Mouse (Mus musculus): ENCODE measurements around the gene Sertad4. TPM values are rescaled to one million over a fixed set of nuclear protein-coding genes. Genes with fewer than 3 reads are reported as not detected.

Sertad4 gene
- polyA plus RNA-seq, 1 experiment from 2014 or later: 3.4 TPM

DNA sequence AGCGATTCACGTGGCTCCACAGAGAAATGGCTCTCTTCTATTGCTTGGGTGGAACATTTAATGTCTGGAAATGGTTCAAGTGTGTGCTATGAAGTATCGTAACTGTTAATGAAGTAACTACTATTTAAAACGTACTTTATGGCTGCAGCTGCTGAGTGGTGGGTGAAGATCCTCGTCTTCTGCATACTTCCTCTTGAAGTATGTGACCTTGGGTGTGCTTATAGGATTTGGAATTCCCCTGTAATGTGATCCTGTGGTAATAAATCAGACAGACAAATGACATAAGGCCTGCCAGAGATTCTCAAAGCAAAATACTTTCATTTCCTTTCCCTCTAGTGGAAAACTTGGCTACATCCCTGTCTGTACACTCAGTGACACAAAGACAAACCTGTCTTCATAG lies 5.9 kb downstream of the Sertad4 start:
- Histone ChIP-seq H3K4me2 (replicated peaks; ENCODE audit: low read depth) (no peak overlapping the region), H3K36me3 (ENCODE audit: control insufficient read depth, insufficient read depth) (peaks cover 11% of the 10 kb centered on the region; the same call in 1 of the 2 replicates), H3K27me3 (replicated peaks; ENCODE audit: control insufficient read depth, insufficient read depth, low read length) (peaks cover 3% of the 10 kb centered on the region; the same call in 1 of the 2 replicates), H3K9ac (ENCODE audit: low read depth, low read length) (no peak overlapping the region), H3K4me1 (replicated peaks; ENCODE audit: control insufficient read depth, insufficient read depth, low read length) (no peaks in the 10 kb centered on the region), H3K4me3 (ENCODE audit: low read depth, low read length) (no peak overlapping the region), H3K9me3 (ENCODE audit: control insufficient read depth) (no peaks in the 10 kb centered on the region), H3K27ac (ENCODE audit: low read depth, low read length) (no peak overlapping the region)
- ATAC-seq: 0 out of 2 replicates have a peak, but pooled peaks have one; percentile 28
- 47% methylated on average over 5 of the region's 5 CpGs for WGBS
- TF ChIP-seq CTCF (IDR thresholded peaks at IDR 0.05; ENCODE audit: low read depth): peak; percentile 10; the same call in 1 of the 2 replicates

DNA sequence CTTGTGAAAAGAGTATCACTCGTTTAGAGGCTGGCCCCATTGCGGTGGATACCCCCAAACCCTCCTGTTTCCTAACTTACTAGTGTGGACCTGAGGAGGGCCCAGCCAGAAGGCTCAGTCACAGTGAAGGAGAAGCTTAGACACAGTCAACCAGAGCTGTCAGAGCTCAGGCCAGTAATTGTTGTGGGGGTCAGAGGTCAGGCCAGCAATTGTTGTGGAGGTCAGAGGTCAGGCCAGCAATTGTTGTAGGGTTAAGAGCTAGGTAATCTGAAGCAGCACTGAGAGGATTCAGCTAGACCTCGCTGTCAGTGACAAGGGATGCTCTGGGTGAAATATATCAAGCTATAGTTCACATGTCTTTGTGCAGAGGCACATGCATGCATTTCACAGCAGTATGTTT lies 8.3 kb downstream of the Sertad4 start:
- Histone ChIP-seq H3K9ac (ENCODE audit: low read depth, low read length) (no peak overlapping the region), H3K9me3 (ENCODE audit: control insufficient read depth) (no peaks in the 10 kb centered on the region), H3K4me3 (ENCODE audit: low read depth, low read length) (no peak overlapping the region), H3K4me2 (replicated peaks; ENCODE audit: low read depth) (no peak overlapping the region), H3K4me1 (replicated peaks; ENCODE audit: control insufficient read depth, insufficient read depth, low read length) (no peaks in the 10 kb centered on the region), H3K27ac (ENCODE audit: low read depth, low read length) (no peak overlapping the region), H3K27me3 (replicated peaks; ENCODE audit: control insufficient read depth, insufficient read depth, low read length) (no peaks in the 10 kb centered on the region), H3K36me3 (ENCODE audit: control insufficient read depth, insufficient read depth) (peaks cover 11% of the 10 kb centered on the region; the same call in 1 of the 2 replicates)
- TF ChIP-seq CTCF (IDR thresholded peaks at IDR 0.05; ENCODE audit: low read depth): no peak
- WGBS: 66% methylated on average over 3 of the region's 3 CpGs
- ATAC-seq: no peak

DNA sequence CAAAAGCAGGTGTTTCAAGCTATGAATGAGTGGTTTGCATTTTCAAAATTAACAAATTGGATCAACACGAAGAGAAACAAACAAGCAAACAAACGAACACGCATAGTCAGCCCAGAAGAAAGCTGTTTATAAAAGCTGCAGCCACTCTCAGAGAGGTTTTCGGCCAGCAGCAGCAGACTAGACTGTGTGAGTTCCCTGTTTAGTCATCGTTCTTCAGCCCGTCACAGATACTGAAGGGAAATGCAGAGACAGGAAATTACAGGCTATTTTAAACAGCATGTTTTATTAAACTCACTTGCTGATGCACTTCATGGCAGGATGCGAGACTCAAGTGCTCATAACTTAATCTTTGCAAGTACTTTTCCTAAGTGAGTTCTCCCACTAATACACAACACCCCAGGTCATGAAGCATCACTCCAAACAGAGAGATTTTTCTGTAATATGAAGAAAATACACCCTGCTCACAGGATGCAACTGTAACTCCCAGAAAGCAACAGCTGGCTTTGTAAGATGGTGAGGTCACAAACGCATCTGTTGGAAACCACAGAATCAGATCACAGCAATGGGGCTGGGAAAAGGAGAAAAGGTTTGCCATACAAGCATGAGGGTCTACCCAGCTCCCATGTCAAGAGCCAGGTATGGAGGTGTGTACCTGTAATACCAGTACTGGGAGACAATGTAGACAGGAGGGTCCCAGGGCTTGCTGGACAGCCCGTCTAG lies 14.3 kb downstream of the Sertad4 start:
- no peak for ATAC-seq
- Histone ChIP-seq H3K4me3 (ENCODE audit: low read depth, low read length) (no peak overlapping the region), H3K27ac (ENCODE audit: low read depth, low read length) (no peak overlapping the region), H3K4me1 (replicated peaks; ENCODE audit: control insufficient read depth, insufficient read depth, low read length) (no peaks in the 10 kb centered on the region), H3K4me2 (replicated peaks; ENCODE audit: low read depth) (no peak overlapping the region), H3K27me3 (replicated peaks; ENCODE audit: control insufficient read depth, insufficient read depth, low read length) (no peaks in the 10 kb centered on the region; the same call in 1 of the 2 replicates), H3K9me3 (ENCODE audit: control insufficient read depth) (no peaks in the 10 kb centered on the region), H3K9ac (ENCODE audit: low read depth, low read length) (no peak overlapping the region), H3K36me3 (ENCODE audit: control insufficient read depth, insufficient read depth) (0 out of 2 replicates have a peak, but pooled peaks cover under 1% of the 10 kb centered on the region)
- 52% methylated on average over 9 of the region's 9 CpGs for WGBS
- no peak for TF ChIP-seq CTCF (IDR thresholded peaks at IDR 0.05; ENCODE audit: low read depth)

DNA sequence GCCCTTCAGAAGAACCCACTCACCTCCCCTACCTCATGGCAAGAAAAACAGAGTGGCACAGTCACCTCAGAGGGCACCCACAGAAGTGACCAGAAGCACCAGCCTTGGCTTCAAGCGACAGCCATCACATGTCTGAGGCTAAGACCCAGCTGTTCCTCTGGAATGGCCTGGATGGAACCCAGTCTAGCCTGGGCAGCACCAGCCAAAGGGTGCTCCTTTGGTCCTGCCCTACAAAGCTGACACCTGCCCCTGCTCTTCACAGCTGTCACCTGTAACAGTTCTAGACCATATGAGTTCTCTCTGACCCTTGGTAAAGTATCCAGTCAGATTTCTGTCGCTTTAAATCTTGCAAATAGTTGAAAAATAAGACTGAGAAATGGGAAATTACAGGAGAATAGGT lies 14.9 kb downstream of the Sertad4 start:
- no peak for ATAC-seq
- 80% methylated on average over 2 of the region's 2 CpGs for WGBS
- Histone ChIP-seq H3K9ac (ENCODE audit: low read depth, low read length) (no peak overlapping the region), H3K36me3 (ENCODE audit: control insufficient read depth, insufficient read depth) (no peaks in the 10 kb centered on the region), H3K4me2 (replicated peaks; ENCODE audit: low read depth) (no peak overlapping the region), H3K27me3 (replicated peaks; ENCODE audit: control insufficient read depth, insufficient read depth, low read length) (no peaks in the 10 kb centered on the region; the same call in 1 of the 2 replicates), H3K9me3 (ENCODE audit: control insufficient read depth) (no peaks in the 10 kb centered on the region), H3K27ac (ENCODE audit: low read depth, low read length) (no peak overlapping the region), H3K4me1 (replicated peaks; ENCODE audit: control insufficient read depth, insufficient read depth, low read length) (no peaks in the 10 kb centered on the region), H3K4me3 (ENCODE audit: low read depth, low read length) (no peak overlapping the region)
- TF ChIP-seq CTCF (IDR thresholded peaks at IDR 0.05; ENCODE audit: low read depth): no peak

DNA sequence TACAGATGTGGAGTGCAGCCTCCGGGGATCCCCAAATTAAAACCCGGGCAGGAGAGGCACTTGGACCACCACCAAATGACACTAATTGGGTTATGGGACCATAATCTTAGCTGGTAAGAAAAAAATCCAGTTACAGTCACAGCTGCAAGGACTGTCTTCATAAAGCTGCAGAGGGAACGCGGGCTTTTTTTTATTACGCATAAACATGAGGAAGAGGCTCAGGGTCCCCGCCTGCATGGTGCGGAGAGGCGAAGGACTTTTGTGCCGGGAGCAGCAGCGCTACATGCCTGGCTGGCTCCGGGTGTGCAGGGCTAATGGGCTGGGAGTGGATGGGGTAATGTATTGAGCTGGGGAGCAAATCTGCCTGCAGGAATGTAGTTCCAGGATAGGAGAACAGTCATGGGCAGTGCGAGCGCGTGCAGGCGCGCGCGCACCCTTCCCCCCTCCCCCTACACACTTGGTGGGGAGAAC lies 20.3 kb downstream of the Sertad4 start:
- Histone ChIP-seq H3K4me3 (ENCODE audit: low read depth, low read length) (peak overlapping the region; percentile 45), H3K4me1 (replicated peaks; ENCODE audit: control insufficient read depth, insufficient read depth, low read length) (peaks cover 10% of the 10 kb centered on the region), H3K9me3 (ENCODE audit: control insufficient read depth) (no peaks in the 10 kb centered on the region), H3K27me3 (replicated peaks; ENCODE audit: control insufficient read depth, insufficient read depth, low read length) (peaks cover 6% of the 10 kb centered on the region; the same call in 1 of the 2 replicates), H3K27ac (ENCODE audit: low read depth, low read length) (no peak overlapping the region), H3K9ac (ENCODE audit: low read depth, low read length) (0 out of 2 replicates have a peak overlapping the region, but pooled peaks have one; percentile 40), H3K4me2 (replicated peaks; ENCODE audit: low read depth) (peak overlapping the region; percentile 94), H3K36me3 (ENCODE audit: control insufficient read depth, insufficient read depth) (no peaks in the 10 kb centered on the region)
- no peak for TF ChIP-seq CTCF (IDR thresholded peaks at IDR 0.05; ENCODE audit: low read depth)
- WGBS: 3% methylated on average over 18 of the region's 18 CpGs
- ATAC-seq: no peak; the same call in 1 of the 2 replicates

DNA sequence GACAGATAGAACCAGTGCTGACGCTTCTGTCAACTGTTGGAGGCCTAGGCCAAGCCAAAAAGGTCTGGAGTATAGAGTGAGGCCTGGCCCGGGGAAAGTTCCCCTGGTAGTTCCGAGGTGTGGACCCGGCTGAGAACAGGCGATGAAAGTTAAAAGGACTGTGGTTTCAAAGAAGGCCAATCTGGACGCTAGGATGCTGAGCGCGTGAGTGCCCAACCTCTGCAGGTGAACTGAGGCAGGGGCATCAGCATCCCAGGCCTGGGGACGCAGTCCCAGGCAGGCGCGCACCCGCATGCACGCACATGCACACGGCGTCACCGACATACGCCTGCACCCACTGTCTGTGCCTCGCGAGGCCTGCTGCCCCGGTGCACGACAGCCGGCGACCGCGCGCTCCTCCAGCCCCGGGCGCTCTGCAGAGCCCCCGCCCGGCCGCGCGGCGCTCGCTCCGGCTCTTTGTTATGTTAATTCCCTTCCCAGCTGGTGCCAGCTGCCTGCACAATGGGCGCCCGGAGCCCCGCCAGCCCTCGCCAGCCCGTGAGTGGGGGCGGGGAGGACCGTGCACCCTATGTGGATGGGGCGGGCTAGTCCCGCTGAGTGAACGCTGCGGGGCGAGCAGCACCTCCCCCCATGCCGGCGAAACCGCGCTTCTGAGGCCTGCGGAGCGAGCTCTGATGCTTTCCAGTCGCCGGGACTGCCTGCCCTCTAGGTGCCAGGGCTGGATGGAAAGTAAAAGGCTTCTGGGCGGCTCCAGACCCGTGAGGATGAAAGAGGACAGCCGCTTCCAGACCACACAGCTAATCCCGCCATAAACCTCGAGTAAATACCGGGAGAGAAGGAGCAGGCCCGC lies 21.0 kb downstream of the Sertad4 start:
- 6% methylated on average over 62 of the region's 63 CpGs for WGBS
- Histone ChIP-seq H3K4me3 (ENCODE audit: low read depth, low read length) (peak overlapping the region; percentile 45), H3K4me2 (replicated peaks; ENCODE audit: low read depth) (peak overlapping the region; percentile 94), H3K9me3 (ENCODE audit: control insufficient read depth) (no peaks in the 10 kb centered on the region), H3K27me3 (replicated peaks; ENCODE audit: control insufficient read depth, insufficient read depth, low read length) (0 out of 2 replicates have a peak, but pooled peaks cover 6% of the 10 kb centered on the region), H3K27ac (ENCODE audit: low read depth, low read length) (no peak overlapping the region), H3K4me1 (replicated peaks; ENCODE audit: control insufficient read depth, insufficient read depth, low read length) (peaks cover 10% of the 10 kb centered on the region), H3K36me3 (ENCODE audit: control insufficient read depth, insufficient read depth) (no peaks in the 10 kb centered on the region), H3K9ac (ENCODE audit: low read depth, low read length) (peak overlapping the region; percentile 40; the same call in 1 of the 2 replicates)
- ATAC-seq: peak; percentile 46
- peak; percentile 30 for TF ChIP-seq CTCF (IDR thresholded peaks at IDR 0.05; ENCODE audit: low read depth)

Data from intestine, postnatal 0 days (tissue).